Mouse (Mus musculus): ENCODE results near the gene Sema4d. TPM values are rescaled to one million over a fixed set of nuclear protein-coding genes. Genes with fewer than 3 reads are reported as not detected.
A peak's percentile ranks its signal among the peaks of the same experiment; 100 is the strongest.

Gene Sema4d
- total and polyA plus RNA-seq, 3 experiments = 6.9 to 20.3 TPM; not detected in 1

DNA sequence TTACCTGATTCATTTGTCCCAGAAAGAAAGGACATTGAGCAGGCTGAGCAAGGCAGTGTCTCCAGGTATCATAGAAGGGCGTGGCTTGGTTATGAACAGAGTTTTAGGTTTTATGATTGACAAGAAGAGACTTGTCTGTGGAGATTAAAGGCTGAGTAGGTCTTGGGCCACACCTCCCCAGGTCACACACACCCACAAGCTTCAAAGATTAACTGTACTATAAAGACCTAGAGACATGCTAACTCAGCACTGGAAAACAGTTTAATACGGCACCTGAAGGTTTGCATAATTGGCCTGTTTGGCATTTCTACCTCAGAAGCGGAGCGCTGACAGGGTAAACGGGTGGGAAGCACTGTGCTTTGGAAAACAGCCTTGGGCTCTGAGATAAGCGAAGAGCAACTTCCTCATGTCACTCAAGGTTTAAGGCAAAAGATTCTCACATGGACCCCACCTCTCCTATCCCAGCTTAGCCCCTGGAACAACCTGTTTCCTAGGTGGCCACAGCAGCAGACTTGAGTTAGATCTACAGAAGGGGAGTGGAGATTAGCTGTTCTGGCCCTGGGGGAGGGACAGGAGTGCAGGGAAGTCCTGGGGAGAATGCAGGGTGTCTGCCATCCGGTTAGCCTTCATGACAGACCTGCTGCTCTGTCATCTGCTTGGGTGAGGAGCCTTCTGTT is 108.1 kb downstream of the Sema4d start:
- DNase-seq (ENCODE audit: low read depth, low spot score) = peak; percentile 86
- no peaks in the 10 kb centered on the region for H3K79me2 ChIP-seq (ENCODE audit: control insufficient read depth, insufficient read depth, low read length, poor library complexity)
- no peak overlapping the region for H3K4me3 ChIP-seq (ENCODE audit: control insufficient read depth in 1 of 2, insufficient read depth in 1 of 2, low read depth in 2 of 2, low read length in 2 of 2)
- H3K27me3 ChIP-seq (ENCODE audit: control insufficient read depth in 1 of 2, insufficient read depth in 2 of 2, low read length in 2 of 2) = no peaks in the 10 kb centered on the region
- H3K27ac ChIP-seq (ENCODE audit: control insufficient read depth, low read depth, low read length) = peak overlapping the region; percentile 62
- H3K4me1 ChIP-seq (ENCODE audit: control insufficient read depth in 1 of 2, insufficient read depth in 2 of 2, low read length in 2 of 2) = peaks cover 19 to 49% of the 10 kb centered on the region in 2 experiments
- no peaks in the 10 kb centered on the region for H3K9me3 ChIP-seq (replicated peaks; ENCODE audit: insufficient read depth, low read length)
- no peak overlapping the region for H3K9ac ChIP-seq (ENCODE audit: control insufficient read depth, low read depth, low read length, poor library complexity, severe bottlenecking)
- peaks cover 8 to 43% of the 10 kb centered on the region in 2 experiments; a peak in 3 of 4 replicates for H3K36me3 ChIP-seq (ENCODE audit: control insufficient read depth in 1 of 2, insufficient read depth in 2 of 2, low read length in 2 of 2)
- TF ChIP-seq MXI1 (IDR thresholded peaks at IDR 0.05; ENCODE audit: low read depth, low read length) (no peak; the same call in 1 of the 2 replicates), ETS1 (IDR thresholded peaks at IDR 0.05; ENCODE audit: low read depth, low read length) (peak; percentile 79), NRF1 (IDR thresholded peaks at IDR 0.05; ENCODE audit: insufficient read depth, low read depth, low read length, poor library complexity, severe bottlenecking) (no peak), CHD2 (IDR thresholded peaks at IDR 0.05; ENCODE audit: low read length) (no peak), MYC (IDR thresholded peaks at IDR 0.05; ENCODE audit: low read depth, low read length) (0 out of 2 replicates have a peak, but pooled peaks have one; percentile 44), POLR2AphosphoS5 (IDR thresholded peaks at IDR 0.05; ENCODE audit: borderline replicate concordance, low read depth, low read length) (no peak), RCOR1 (IDR thresholded peaks at IDR 0.05; ENCODE audit: low read depth, low read length) (peak; percentile 71), POLR2AphosphoS2 (IDR thresholded peaks at IDR 0.05; ENCODE audit: low read length) (no peak), USF1 (IDR thresholded peaks at IDR 0.05; ENCODE audit: low read depth, low read length) (0 out of 2 replicates have a peak, but pooled peaks have one; percentile 12), TBP (IDR thresholded peaks at IDR 0.05; ENCODE audit: low read depth, low read length) (0 out of 2 replicates have a peak, but pooled peaks have one; percentile 32), KAT2A (conservative IDR thresholded peaks at IDR 0.05; ENCODE audit: low read depth, low read length) (no peak), EP300 (IDR thresholded peaks at IDR 0.05; ENCODE audit: low read depth in 1 of 2, low read length in 2 of 2) (peak; percentile 56 to 81; a peak in 3 of 4 replicates), ELF1 (IDR thresholded peaks at IDR 0.05; ENCODE audit: low read depth, low read length) (0 out of 2 replicates have a peak, but pooled peaks have one; percentile 16), UBTF (IDR thresholded peaks at IDR 0.05; ENCODE audit: borderline replicate concordance, insufficient read depth, low read depth, low read length) (no peak), GATA1 (IDR thresholded peaks at IDR 0.05; ENCODE audit: low read depth, low read length) (peak; percentile 83), GABPA (IDR thresholded peaks at IDR 0.05; ENCODE audit: low read depth, low read length) (no peak), POLR2A (IDR thresholded peaks at IDR 0.05; ENCODE audit: control insufficient read depth in 1 of 2, insufficient read depth in 1 of 2, low read depth in 1 of 2, low read length in 2 of 2, poor library complexity in 1 of 2) (no peak), ZC3H11A (IDR thresholded peaks at IDR 0.05; ENCODE audit: low read depth, low read length) (no peak), SIN3A (IDR thresholded peaks at IDR 0.05; ENCODE audit: low read length) (peak; percentile 44; the same call in 1 of the 2 replicates), ZMIZ1 (IDR thresholded peaks at IDR 0.05; ENCODE audit: low read depth, low read length) (no peak), ZKSCAN1 (IDR thresholded peaks at IDR 0.05; ENCODE audit: low read depth, low read length) (no peak), E2F4 (IDR thresholded peaks at IDR 0.05; ENCODE audit: borderline replicate concordance, low read depth, low read length) (no peak), NELFE (IDR thresholded peaks at IDR 0.05; ENCODE audit: low read depth, low read length) (no peak), MAX (IDR thresholded peaks at IDR 0.05; ENCODE audit: low read length) (no peak), MYB (IDR thresholded peaks at IDR 0.05; ENCODE audit: low read depth, low read length) (no peak), MAFK (IDR thresholded peaks at IDR 0.05; ENCODE audit: borderline replicate concordance, low read depth, low read length) (peak; percentile 60), HCFC1 (IDR thresholded peaks at IDR 0.05; ENCODE audit: low read depth, low read length) (no peak), CTCF (IDR thresholded peaks at IDR 0.05 in 2 of 3, conservative IDR thresholded peaks at IDR 0.05 in 1 of 3; ENCODE audit: control insufficient read depth in 1 of 3, insufficient read depth in 1 of 3, low read depth in 2 of 3, low read length in 3 of 3, poor library complexity in 1 of 3, severe bottlenecking in 1 of 3) (no peak), CHD1 (IDR thresholded peaks at IDR 0.05; ENCODE audit: low read depth, low read length) (no peak), SMC3 (IDR thresholded peaks at IDR 0.05; ENCODE audit: low read depth, low read length) (no peak), MAZ (IDR thresholded peaks at IDR 0.05; ENCODE audit: low read depth, low read length) (no peak), TAL1 (IDR thresholded peaks at IDR 0.05; ENCODE audit: low read length) (peak; percentile 88), BHLHE40 (IDR thresholded peaks at IDR 0.05; ENCODE audit: borderline replicate concordance, low read depth, low read length) (peak; percentile 19; the same call in 1 of the 2 replicates), ZNF384 (IDR thresholded peaks at IDR 0.05; ENCODE audit: low read depth, low read length) (no peak), TCF12 (IDR thresholded peaks at IDR 0.05; ENCODE audit: low read depth, low read length) (peak; percentile 68; the same call in 1 of the 2 replicates), RAD21 (IDR thresholded peaks at IDR 0.05; ENCODE audit: low read depth, low read length) (no peak), USF2 (IDR thresholded peaks at IDR 0.05; ENCODE audit: borderline replicate concordance in 1 of 2, insufficient read depth in 1 of 2, low read depth in 1 of 2, low read length in 2 of 2) (no peak)
